Comparison of ENCODE assay signal across 23 mouse cellular contexts in the genomic region with DNA sequence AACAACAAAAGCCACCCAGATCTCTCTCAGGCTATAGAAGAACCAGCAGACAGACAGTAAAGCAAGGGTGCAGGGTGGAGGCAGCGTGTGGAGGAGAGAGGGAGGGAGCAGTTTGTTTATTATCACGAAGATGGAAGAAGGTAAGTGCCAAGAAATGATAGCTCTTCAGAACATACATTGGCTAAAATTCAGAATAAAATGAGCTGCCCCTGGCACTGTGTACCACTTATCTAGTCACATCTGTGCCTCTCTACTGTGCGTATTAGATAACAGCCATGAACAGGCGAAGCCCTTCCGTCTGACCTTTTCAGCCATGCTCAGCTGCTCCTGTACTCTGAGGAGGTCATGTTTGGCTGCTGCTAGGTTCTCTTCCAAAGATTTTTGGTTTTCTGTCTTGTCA. TPM values are rescaled to one million over a fixed set of nuclear protein-coding genes. Genes with fewer than 3 reads are reported as not detected.
DNase-seq lines count a peak whose midpoint lies in the region; ATAC-seq and TF ChIP-seq lines count a peak whose summit lies in the region.
"Had no signal": no experiment of that assay in that cellular context is flagged by ENCODE, and none has a peak within 500 bp of the region (broad histone marks: within the 10 kb centered on the region; RNA-seq: fewer than 3 reads in every experiment).

No protein-coding gene starts in this region.

- peak; percentile 95 for TF ChIP-seq EP300 in liver, postnatal 0 days (IDR thresholded peaks at IDR 0.05; ENCODE audit: low read depth)

- no peak overlapping the region for H3K9ac ChIP-seq in liver, postnatal 0 days (replicated peaks)
- H3K9ac ChIP-seq: embryonic facial prominence, embryonic 15.5 days; forebrain, embryonic 13.5 days; heart, embryonic 15.5 days; limb, embryonic 12.5 days; lung, embryonic 14.5 days had no signal

- ATAC-seq in liver, postnatal 0 days = peak; percentile 99
- ATAC-seq: activated CD4-positive, CD25-positive, alpha-beta regulatory T cell, adult 4 months; forebrain, embryonic 13.5 days; inflammation-experienced regulatory T-cells, adult 6 months had no signal

- H3K27me3 ChIP-seq in liver, postnatal 0 days (ENCODE audit: insufficient read depth, low read length) = no peaks in the 10 kb centered on the region
- H3K27me3 ChIP-seq: embryonic facial prominence, embryonic 15.5 days; forebrain, embryonic 13.5 days; heart, embryonic 15.5 days; limb, embryonic 12.5 days had no signal

- intact Hi-C loops in heart, postnatal 14 days (cut with DNase I) = no loop called here
- intact Hi-C loops in left cerebral cortex, postnatal 14 days (cut with DNase I) = no loop called here

- no peaks in the 10 kb centered on the region for H3K9me3 ChIP-seq in liver, postnatal 0 days (ENCODE audit: low read length)
- H3K9me3 ChIP-seq: embryonic facial prominence, embryonic 15.5 days; forebrain, embryonic 13.5 days; heart, embryonic 15.5 days; limb, embryonic 12.5 days had no signal

- DNase-seq in MEL-GATA-1-ER (ENCODE audit: extremely low read depth, low read depth) (peak; percentile 14), liver (peak; percentile 67)
- peak; percentile 78 for DNase-seq in c-Kit-positive CD71-positive TER-119-positive erythroid progenitor cells, embryonic 14.5 days (ENCODE audit: low spot score)
- DNase-seq in liver, postnatal 0 days = peak; percentile 19
- DNase-seq in cerebellum, postnatal 14 days = no peak
- DNase-seq in heart, postnatal 14 days = no peak
- DNase-seq in embryo, embryonic 10 days (ENCODE audit: low spot score) = no peak
- no peak for DNase-seq in left cerebral cortex, postnatal 14 days (ENCODE audit: low spot score in 2 of 2)
- DNase-seq: adrenal gland, postnatal 25 days; cerebellum, adult 9-11 months; gastrocnemius, postnatal 14 days; kidney, postnatal 4 days; layer of hippocampus, adult 9-11 months; lung, embryonic 14.5 days; lung, postnatal 36 days had no signal

- peaks cover 12% of the 10 kb centered on the region for H3K36me3 ChIP-seq in liver, postnatal 0 days (replicated peaks; ENCODE audit: insufficient read depth, low read length)

- no peak for TF ChIP-seq CTCF in liver, postnatal 0 days (IDR thresholded peaks at IDR 0.05; ENCODE audit: low read depth)

- peak overlapping the region; percentile 23; the same call in 1 of the 2 replicates for H3K4me2 ChIP-seq in liver, postnatal 0 days (ENCODE audit: low read depth, low read length)
- H3K4me2 ChIP-seq: embryonic facial prominence, embryonic 15.5 days; forebrain, embryonic 13.5 days; heart, embryonic 15.5 days; limb, embryonic 12.5 days; lung, embryonic 14.5 days; midbrain, embryonic 11.5 days had no signal

- no peak overlapping the region for H3K4me3 ChIP-seq in liver, postnatal 0 days (ENCODE audit: low read depth, low read length)
- H3K4me3 ChIP-seq: embryonic facial prominence, embryonic 15.5 days; forebrain, embryonic 13.5 days; heart, embryonic 15.5 days; limb, embryonic 12.5 days had no signal

- 56% methylated on average over 5 of the region's 5 CpGs for WGBS in liver, postnatal 0 days (ENCODE audit: insufficient replicate concordance)

- H3K4me1 ChIP-seq in liver, postnatal 0 days (ENCODE audit: insufficient read depth) = no peaks in the 10 kb centered on the region; the same call in 1 of the 2 replicates
- H3K4me1 ChIP-seq: embryonic facial prominence, embryonic 15.5 days; forebrain, embryonic 13.5 days; heart, embryonic 15.5 days; limb, embryonic 12.5 days had no signal

- peak overlapping the region; percentile 60 for H3K27ac ChIP-seq in liver, postnatal 0 days (ENCODE audit: low read depth)
- H3K27ac ChIP-seq: embryonic facial prominence, embryonic 15.5 days; forebrain, embryonic 13.5 days; heart, embryonic 15.5 days; limb, embryonic 12.5 days had no signal

RNA-seq across cellular contexts. Expression of gene Lztfl1, which starts 15.7 kb away (rescaled TPM):
- polyA plus RNA-seq in liver, postnatal 0 days (2015; fragmentation: Nextera tagmentation; extraction: Ambion mirVana) = 16.6 and 16.8 TPM in 2 replicates
- 10 to 100 TPM; 41.3 to 43.5 TPM for total RNA-seq in heart, postnatal 14 days (2021)
- total RNA-seq in left cerebral cortex, postnatal 14 days (2021) = 10 to 100 TPM; 68.6 to 77.3 TPM

RNA-seq across cellular contexts. Expression of gene Slc6a20a, which starts 23.1 kb away (rescaled TPM):
- polyA plus RNA-seq in liver, postnatal 0 days (2015; fragmentation: Nextera tagmentation; extraction: Ambion mirVana) = 2.3 and 2.4 TPM in 2 replicates
- not detected for total RNA-seq in heart, postnatal 14 days (2021)
- 10 to 100 TPM; 20.8 TPM for total RNA-seq in left cerebral cortex, postnatal 14 days (2021)
- total RNA-seq: adrenal gland, postnatal 25 days; gastrocnemius, postnatal 14 days; heart, adult 8-10 months had no signal
- polyA plus RNA-seq: heart, embryonic 15.5 days; inflammation-experienced regulatory T-cells, adult 6 months; limb, embryonic 12.5 days had no signal

RNA-seq across cellular contexts. Expression of gene Ccr9, which starts 23.6 kb away (rescaled TPM):
- 0.19 and 0.23 TPM in 2 replicates for polyA plus RNA-seq in liver, postnatal 0 days (2015; fragmentation: Nextera tagmentation; extraction: Ambion mirVana)
- 1 to 10 TPM in 1 of 2 experiments, under 1 TPM in 1; 0.48 to 9.2 TPM for total RNA-seq in heart, postnatal 14 days (2021)
- total RNA-seq in left cerebral cortex, postnatal 14 days (2021) = under 1 TPM; 0.09 to 0.30 TPM
- total RNA-seq: adrenal gland, postnatal 25 days had no signal

Comparison
In these comparisons a context has a peak if more than half of its experiments do, and no peak if none do; other contexts are left out.
1. DNase-seq: peak in MEL-GATA-1-ER (single experiment), c-Kit-positive CD71-positive TER-119-positive erythroid progenitor cells, embryonic 14.5 days (single experiment), liver (single experiment) and liver, postnatal 0 days (single experiment); none in cerebellum, postnatal 14 days (0 of 2), heart, postnatal 14 days (0 of 2), embryo, embryonic 10 days (single experiment) and left cerebral cortex, postnatal 14 days (0 of 2).
2. RNA of gene Slc6a20a, which starts 23.1 kb away (total RNA-seq): 20.8 TPM in left cerebral cortex, postnatal 14 days; not detected in heart, postnatal 14 days; every median in the first group is over 10 times any median in the second.